Mouse (Mus musculus): ENCODE data around the gene Rgs14.

The Rgs14 gene

DNA sequence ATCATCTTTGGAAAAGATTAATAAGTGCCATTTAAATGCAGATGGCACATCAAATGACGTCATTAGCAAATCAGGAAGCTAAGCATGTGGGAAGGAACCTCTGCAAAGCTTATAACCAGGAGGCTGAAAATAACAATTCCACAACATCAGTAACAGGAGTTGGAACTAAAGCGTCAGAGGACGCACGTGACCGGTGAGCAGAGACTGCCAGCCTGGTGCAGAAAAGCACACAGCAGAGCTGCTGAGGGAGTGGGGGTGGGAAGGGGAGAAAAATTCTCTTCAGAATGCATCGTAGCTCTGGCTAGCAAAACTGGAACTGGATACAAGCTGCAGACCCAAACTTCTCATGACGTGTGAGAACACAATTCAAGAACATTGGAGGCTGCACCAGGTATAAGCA lies 25.2 kb upstream of the Rgs14 start:
- DNase-seq (ENCODE audit: low spot score in 2 of 2) = no peak

- no peak for DNase-seq (ENCODE audit: low spot score in 2 of 2)
Observed at GRCm38 (mm10) chr13:55346745-55347144, 22.8 kb upstream of the Rgs14 start.

- no peak for DNase-seq (ENCODE audit: low spot score in 2 of 2)
Observed at GRCm38 (mm10) chr13:55361145-55361544, 8.4 kb upstream of the Rgs14 start.

DNA sequence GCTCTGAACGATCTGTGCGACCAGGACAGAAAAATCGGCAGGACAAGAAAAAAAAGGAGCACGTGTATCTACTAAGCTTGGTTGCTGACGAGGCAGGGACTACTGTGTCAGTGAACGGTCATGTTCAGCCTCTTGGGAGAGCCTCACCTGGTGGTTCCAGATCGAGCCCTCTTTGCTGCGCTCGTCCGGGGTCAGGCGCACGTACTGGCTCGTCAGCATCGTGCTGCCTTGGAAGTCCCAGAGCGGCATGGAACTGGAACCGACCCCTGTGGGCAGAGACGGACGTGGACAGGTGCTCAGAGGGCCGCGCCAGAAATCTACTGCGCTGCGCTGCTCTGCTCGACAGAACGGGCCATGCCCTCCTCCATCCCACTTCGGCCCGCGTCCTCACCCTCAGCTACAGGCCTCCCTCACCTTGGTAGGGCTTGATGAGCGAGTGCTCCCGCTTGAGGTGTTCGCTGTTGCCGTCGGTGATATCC lies 7.5 kb upstream of the Rgs14 start:
- no peak for DNase-seq (ENCODE audit: low spot score in 2 of 2)

GRCm38 (mm10) chr13:55362453-55363060 lies 7.0 kb upstream of the Rgs14 start, which contains the start of gene Lman2:
Lman2 (minus strand) TSS chr13:55362783.
- peak; percentile 91 to 94 for DNase-seq (ENCODE audit: low spot score in 2 of 2)

DNA sequence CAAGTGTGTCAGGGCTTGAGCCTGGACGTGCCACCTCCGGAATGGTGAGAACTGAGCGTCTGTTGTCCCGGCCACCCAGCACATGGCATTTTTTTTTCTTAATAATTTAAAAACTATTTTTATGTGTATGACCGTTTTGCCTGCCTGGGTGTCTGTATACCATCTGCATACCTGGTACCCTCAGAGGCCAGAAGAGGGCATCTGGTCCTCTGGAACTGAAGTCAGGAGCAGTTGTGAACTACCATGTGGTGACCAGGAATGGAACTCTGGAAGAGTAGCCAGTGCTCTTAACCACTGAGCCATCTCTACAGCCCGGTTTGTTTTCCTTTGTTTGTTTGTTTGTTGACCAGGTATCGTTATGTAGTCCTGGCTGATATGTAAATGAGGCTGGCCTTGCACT lies 1.1 kb upstream of the Rgs14 start:
- DNase-seq (ENCODE audit: low spot score in 2 of 2) = no peak

DNA sequence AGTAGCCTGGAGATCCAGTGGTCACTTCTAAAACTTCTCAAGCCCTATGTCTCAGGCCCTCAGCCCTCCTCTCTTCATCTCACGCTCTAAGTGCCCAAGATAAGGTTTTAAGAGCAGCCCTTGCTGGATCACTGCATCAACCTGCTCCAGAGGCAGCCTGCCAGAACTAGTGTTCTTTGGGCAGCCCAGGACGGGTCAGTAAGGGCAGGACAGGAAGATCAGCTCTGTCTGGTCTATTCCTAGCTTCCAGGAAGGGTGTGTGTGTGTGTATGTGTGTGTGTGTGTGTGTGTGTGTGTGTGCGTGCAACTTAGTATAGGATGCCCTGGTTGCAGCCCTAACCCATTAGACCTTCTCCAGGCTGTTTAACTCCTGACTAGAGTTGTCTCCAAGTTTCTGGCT lies 702 bp downstream of the Rgs14 start:
- no peak for DNase-seq (ENCODE audit: low spot score in 2 of 2)

GRCm38 (mm10) chr13:55371007-55371681 lies 1.6 kb downstream of the Rgs14 start:
- DNase-seq (ENCODE audit: low spot score in 2 of 2) = no peak

DNA sequence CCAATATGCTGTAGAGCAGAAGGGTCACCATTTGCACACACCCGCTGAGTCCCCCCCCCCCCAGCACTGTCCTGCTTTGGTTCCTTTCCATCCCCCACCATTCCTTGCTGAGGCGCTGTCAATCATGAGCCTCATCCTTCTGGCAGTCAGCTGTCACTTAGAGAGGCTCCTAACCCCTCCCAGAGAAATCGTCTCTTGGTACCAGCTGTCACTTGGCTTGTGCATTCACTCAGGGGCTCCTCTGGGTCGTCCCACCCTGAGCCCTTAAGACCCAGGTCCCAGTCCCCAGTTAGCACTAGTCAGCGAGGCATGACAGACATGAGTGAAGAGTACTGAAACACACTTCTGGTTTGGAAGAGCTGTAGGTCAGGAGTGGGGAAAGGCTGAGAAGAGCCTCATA lies 2.2 kb downstream of the Rgs14 start:
- no peak for DNase-seq (ENCODE audit: low spot score in 2 of 2)

DNA sequence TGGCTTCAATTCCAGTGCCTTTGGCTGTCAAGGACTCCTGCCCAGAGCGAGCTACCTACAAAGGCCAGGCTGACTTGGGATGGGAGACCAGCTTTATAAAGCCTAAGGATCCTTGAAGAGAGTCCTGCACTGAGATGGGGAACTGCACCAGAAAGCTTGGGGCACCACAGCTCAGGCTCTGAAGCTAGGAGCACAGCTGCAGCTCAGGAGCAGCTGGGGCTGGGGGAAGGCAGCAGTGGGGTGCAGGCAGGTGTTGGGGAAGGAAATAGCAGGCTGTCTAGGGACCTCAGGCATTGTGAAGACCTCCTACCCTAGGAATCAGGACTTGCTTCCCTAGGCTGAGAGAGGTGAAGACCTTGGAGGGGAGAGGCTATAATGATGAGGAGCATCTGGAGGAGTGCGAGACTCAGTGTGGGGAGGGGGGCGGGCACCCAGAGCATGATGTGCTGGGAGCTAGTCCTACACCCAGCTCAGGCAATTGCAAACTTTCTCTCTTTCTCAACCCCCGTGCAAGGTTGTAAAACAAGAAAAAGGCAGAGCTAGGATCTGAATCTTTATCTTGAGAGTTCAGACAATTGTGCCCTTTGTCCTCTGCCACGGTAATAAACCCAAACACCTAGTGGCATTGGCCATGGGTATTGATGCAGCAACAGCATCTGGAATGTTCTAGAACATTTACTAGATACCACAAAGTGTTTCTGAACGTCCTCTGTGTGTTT lies 4.8 kb downstream of the Rgs14 start:
- no peak for DNase-seq (ENCODE audit: low spot score in 2 of 2)

DNA sequence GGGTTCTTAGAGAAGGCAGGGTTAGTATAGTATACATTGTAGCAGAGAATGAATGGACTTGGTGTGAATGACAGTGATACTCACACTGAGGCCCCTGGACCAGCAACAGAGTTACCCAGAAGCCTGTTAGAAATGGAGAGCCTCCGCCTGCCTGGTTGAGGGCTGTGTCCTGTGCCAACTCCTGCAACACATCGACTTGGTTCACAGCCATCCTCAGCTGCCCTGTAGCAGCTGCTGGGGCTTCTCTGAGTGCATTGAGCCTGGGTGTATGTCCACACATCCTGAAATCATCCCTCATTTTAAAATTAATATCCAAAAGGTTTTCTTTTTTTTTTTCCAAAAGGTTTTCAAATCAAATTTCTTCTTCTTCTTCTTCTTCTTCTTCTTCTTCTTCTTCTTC lies 6.3 kb downstream of the Rgs14 start:
- DNase-seq (ENCODE audit: low spot score in 2 of 2) = no peak

DNA sequence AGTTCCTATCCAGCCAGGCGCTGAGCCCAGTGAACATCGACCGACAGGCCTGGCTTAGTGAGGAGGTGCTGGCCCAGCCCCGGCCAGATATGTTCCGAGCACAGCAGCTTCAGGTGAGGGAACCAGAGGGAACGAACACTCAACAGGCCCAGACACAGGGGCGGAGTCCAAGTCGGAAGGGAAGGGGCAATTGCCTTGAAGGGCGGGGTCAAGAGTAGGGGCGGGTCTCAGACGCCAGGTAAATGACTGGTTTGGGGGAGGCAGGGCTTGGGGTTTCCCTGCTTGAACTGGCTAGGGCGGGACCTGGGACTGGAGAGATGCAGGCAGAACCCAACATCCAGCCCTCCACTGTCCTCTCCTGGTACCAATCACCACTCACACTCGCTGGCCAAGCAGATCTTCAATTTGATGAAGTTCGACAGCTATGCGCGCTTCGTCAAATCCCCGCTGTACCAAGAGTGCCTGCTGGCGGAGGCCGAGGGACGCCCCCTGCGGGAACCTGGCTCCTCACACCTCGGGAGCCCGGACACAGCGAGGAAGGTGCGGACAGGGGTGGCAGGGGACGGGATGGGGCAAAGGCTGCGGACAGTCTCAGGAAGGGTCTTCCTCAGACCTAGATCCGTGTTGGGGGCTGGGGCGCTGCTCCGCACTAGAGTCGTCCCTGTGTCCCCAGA lies 9.5 kb downstream of the Rgs14 start:
- no peak for DNase-seq (ENCODE audit: low spot score in 2 of 2)

DNA sequence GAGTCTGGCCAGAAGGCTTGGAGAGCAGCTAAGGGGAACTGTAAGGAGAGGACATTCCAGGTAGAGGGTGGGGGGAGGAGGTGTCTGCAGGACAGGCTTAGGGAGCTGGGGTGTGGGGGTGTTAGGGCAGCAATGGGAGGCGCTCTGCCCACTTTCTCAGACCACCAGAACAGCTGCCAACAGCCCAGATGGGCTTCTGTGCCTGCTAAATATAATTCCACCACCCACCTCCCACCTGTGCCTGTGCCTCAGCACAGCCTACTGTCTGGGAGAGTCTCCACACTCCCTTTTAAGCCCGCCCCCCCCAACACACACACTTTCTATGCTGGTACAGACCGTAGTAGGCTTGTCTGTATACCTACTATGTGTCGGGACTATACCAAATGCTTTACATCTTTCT lies 12.3 kb downstream of the Rgs14 start:
- peak; percentile 44 to 62 for DNase-seq (ENCODE audit: low spot score in 2 of 2)

GRCm38 (mm10) chr13:55390644-55391043 lies 21.1 kb downstream of the Rgs14 start:
- no peak for DNase-seq (ENCODE audit: low spot score in 2 of 2)

DNA sequence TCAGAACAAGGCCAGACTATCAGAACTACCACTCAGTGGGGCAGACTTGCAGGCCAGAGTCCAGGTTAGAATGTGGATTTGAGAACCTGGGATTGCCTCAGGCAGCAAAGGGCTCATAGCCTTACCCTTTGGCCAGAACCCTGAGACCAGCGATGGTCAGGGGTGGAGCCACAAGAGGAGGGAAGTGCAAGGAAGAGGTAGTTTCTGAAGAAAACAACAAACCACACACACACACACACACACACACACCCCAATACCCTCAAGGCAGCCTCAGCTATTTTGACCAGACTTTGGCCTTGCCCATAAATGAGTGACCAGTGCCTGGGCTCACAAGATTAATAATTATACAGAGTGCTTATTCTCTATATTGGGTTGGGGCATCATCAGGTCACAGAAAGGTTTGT lies 22.1 kb downstream of the Rgs14 start:
- no peak for DNase-seq (ENCODE audit: low spot score in 2 of 2)

- DNase-seq (ENCODE audit: low spot score in 2 of 2) = no peak
Observed at GRCm38 (mm10) chr13:55392933-55393332, 23.4 kb downstream of the Rgs14 start.

DNA sequence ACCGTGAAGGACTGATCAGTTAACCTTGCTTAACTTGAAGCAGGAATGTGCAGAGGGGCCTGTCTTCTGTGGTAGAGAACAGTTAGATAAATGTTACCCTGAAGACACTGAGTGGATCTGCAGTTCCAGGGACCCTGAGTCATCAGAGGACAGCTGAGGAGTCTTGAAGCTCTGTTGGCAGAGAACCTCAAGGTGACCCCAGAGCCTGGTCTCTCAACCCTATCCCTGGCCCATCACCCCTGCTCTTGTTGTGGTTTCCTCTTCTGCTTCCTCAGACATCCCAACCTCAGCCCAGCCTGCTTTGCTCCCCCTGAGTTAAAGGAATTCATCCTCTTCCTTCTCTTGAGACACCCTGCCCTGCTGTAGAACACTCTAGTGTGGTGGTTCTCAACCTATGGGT lies 28.6 kb downstream of the Rgs14 start, which contains the start of gene Slc34a1:
Slc34a1 (plus strand) TSS at position 100 of the 400 bp plus-strand sequence.
- no peak for DNase-seq (ENCODE audit: low spot score in 2 of 2)

DNA sequence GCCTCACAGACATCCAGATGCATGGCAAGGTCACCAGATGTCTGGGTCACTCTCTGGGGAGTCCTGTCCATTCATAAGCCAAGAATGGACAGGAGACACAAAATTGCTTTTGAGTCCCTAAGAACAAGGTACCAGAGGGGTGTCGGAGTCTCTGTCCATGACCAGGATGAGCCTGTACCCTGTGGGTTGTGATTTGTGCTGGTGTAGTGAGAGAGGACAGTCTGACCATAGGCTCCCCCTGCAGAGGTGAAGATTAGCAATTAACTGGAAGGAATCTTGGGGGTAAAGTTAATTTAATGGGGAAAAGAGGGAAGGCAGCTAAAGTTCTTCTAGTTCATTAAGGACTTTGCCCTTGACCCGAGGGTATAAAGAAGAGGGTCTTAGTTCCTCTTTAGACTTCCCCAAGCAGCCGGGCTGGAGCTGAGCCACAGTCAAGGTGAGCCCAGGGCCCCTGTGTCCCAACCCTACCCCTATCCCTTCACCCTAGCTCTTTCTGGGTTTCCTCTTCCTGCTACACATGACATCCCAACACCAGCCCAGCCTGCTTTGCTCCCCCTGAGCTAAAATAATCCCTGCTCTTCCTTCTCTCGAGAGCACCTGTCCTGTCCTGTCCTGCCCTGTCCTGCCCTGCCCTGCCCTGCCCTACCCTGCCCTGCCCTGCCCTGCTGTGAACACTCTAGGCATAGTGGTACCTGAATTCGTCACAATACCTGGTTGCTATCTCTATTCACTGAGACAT lies 29.9 kb downstream of the Rgs14 start:
- no peak for DNase-seq (ENCODE audit: low spot score in 2 of 2)

- no peak for DNase-seq (ENCODE audit: low spot score in 2 of 2)
Observed at GRCm38 (mm10) chr13:55400039-55400346, 30.5 kb downstream of the Rgs14 start.

DNA sequence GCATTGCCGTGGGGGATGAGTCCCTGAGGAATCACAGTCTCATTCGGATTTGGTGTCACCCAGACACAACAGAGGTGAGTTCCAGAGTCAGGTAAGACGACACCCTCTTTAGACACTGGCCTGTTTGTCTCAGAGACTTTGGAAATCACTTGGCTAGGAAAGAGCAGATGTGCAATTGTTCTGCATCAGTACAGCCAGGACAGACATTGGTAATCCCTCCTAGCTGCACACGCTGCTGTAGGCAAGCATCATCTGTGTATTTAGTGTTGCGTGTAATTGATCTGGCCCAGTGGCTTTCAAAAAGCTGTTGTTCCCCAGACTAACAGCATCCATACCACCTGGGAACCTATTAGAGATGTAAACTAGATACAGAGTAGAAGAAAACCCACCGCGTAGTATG lies 33.7 kb downstream of the Rgs14 start:
- DNase-seq (ENCODE audit: low spot score in 2 of 2) = no peak

- DNase-seq (ENCODE audit: low spot score in 2 of 2) = peak in 1 of 2 experiments; percentile 29
Observed at GRCm38 (mm10) chr13:55403935-55404852, 34.7 kb downstream of the Rgs14 start.
